Mouse (Mus musculus): Measurements from ENCODE around the gene Syn3.

DNA sequence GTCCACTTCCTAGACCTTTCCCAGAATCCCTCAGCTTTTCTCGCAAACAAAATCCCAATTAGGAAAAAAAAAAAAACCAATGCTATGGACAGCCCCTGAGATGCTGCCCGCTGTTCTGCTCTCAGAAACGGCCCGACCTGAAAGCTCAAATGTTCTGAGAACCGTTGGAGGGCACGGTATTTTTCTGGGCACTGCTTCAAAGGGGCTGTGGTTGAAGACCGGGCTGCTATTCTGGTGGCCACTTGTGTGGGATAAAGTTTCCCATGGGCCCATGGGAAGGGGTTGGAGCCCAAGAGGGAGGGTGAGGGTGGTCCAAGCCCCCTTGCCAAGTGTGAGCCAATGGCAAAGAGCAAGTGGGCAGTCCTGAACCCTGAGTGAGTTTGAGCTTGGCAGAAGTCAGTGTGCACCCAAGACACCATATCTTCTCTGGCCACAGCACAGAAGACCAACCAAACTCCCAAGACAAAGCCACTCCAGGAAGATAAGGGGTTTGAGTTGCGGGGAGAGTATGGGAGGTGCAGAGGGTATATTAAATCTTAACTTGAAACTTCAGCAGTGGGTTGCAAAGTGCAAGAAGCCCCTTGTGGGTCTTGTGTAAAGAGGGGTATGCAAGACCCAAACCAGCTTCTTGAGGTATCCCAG lies 169.3 kb downstream of the Syn3 start:
- TF ChIP-seq CTCF (IDR thresholded peaks at IDR 0.05; ENCODE audit: low read depth), result no peak
- no peak for TF ChIP-seq EP300 (IDR thresholded peaks at IDR 0.05; ENCODE audit: low read depth)
